Mouse (Mus musculus) spleen, postnatal 14 days (tissue): ENCODE data around the gene Fndc3a.

Experiments
- DNase-seq, 2 experiments: peaks; one replicate each; pipeline ENCODE4 v3.0.0; 2021 to 2022; ENCODE audit warnings: low spot score in 2 of 2

The Fndc3a gene

GRCm38 (mm10) chr14:72671911-72672310, 37.9 kb downstream of the Fndc3a start:
- no peak for DNase-seq

DNA sequence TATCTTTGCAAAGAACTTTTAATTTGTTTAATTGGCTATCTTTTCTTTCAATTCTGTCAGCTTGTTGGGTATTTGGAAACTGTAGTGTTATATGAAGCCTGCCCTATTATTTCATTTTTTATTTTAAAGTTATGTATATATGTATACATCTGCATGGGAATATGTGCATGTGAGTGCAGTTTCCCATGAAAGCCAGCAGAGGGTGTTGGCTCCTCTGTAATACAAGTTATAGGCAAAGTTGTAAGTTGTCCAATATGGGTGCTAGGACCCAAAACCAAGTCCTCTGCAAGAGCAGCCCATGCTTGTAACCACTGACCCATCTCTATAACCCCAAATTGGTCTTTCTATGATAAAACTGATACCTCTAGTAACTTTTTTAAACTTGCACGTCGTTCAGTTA, 38.8 kb downstream of the Fndc3a start:
- DNase-seq, result no peak

GRCm38 (mm10) chr14:72649268-72649667, 60.5 kb downstream of the Fndc3a start:
- DNase-seq, result no peak

- no peak for DNase-seq
These were observed 64.3 kb downstream of the Fndc3a start for GRCm38 (mm10) chr14:72645512-72645911.

DNA sequence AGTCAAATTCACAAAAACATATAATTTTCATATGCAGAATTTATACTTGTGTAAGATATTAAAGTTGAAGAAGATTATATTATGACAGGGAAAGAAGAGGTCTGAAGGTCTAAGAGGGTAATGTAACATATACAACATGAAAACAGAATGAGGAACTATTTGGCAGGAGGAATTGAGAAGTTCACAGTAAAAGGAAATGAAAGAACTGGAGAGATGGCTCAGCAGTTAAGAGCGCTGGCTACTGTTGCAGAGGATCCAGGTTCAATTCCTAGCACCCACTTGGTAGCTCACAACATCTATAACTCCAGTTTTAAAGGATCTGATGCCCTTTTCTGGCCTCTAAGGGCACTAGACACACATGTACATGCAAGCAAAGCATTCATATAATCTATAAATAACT, 65.2 kb downstream of the Fndc3a start:
- DNase-seq, result no peak

- DNase-seq, result no peak
These were observed 71.3 kb downstream of the Fndc3a start for GRCm38 (mm10) chr14:72638507-72638906.

DNA sequence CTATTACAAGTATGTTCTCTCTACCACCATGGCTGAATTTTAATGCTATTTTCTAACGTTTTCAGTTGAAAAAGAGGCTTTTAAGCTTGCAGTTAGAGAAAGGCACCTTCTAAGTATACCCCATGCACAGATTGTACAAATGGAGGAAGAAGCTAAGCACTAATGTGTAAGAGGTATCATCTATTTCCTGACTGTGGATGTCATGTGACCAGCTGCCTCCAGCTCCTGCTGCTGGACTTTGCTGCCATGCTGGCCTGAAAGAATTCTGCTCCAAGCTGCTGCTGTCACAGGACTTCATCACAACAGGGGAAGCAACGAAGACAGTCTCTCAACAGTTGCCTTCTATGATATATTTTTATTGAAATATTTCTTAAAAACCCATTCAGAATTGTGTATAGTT, 76.2 kb downstream of the Fndc3a start:
- no peak for DNase-seq

DNA sequence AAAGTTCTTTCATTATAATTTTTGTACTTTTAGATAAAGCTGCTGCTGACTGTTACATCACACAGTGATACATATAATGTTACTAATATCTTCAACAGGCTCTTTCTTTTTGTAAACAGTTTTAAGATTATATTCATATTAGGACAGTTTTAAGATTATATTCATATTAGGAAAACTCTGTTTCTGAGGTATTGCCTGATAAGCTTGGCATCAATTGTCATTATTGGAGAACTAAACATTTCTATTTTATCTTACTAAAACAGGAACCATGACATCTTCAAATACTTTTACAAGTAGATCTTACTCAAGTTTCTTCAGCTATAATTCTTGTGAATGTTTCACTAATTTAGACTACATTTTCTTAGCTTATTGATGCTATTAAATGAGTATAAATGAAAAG, 84.4 kb downstream of the Fndc3a start:
- no peak for DNase-seq

DNA sequence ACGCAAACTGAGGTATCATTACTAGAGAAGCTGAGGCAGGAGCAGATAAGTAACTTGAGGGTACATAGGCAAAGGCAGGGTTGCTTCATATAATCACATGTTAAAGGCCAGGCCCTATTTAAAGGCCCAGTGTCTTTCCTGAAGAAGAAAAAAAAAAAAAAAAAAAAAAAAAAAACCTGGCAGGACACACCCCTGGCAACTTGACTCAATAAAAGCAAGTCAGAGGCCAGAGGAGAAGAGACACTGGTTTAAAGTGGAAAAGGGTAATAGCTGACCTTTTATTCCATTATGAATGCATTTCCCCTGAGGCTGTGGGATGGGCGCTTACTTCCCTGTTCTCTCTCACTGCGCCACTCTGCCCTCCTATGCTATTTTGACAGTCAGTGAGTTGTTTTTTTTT, 105.7 kb downstream of the Fndc3a start:
- DNase-seq, result no peak

GRCm38 (mm10) chr14:72603194-72603521, 106.6 kb downstream of the Fndc3a start:
- DNase-seq, result no peak

- DNase-seq, result peak; percentile 45 to 50
These were observed 107.1 kb downstream of the Fndc3a start for GRCm38 (mm10) chr14:72602521-72603193.

- no peak for DNase-seq
These were observed 108.2 kb downstream of the Fndc3a start for GRCm38 (mm10) chr14:72601381-72602305.

DNA sequence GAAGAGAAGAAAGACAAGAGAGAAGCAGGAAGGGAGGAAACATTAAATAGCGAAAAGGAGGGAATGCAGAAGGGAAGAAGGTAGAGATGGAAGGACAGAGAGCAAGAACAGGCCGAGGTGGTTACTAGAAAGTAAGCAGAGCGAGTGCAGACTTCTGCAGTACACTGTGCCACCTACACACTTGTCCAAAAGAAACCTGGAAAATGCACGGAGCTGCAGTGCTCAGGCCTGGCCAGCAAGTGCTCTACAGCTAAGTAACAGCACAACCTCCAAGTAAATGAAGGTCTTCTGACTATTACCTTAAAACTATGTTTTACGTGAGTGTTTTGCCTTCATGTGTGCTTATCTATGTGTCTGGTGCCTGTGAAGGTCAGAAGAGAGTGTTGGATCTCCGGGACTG, 109.4 kb downstream of the Fndc3a start:
- DNase-seq, result no peak

- no peak for DNase-seq
These were observed 110.6 kb downstream of the Fndc3a start for GRCm38 (mm10) chr14:72598976-72599740.

DNA sequence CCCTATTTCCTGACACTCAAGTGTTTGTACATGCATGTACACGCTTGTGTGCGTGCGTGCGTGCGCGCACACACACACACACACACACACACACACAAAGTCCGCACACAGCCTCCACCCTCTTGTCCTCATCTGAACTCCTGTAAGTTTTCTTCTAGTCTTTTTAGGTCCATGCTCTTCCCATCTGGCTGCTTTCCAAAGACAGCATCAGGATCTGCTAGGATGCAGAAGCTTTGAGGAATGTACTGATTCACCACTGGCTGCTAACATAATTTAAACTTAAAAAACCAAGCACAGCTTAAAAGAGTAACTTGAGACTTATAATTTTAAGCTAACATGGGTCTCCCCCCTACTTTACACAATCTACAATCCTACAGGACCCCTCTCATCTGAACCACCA, 115.6 kb downstream of the Fndc3a start:
- DNase-seq, result no peak

DNA sequence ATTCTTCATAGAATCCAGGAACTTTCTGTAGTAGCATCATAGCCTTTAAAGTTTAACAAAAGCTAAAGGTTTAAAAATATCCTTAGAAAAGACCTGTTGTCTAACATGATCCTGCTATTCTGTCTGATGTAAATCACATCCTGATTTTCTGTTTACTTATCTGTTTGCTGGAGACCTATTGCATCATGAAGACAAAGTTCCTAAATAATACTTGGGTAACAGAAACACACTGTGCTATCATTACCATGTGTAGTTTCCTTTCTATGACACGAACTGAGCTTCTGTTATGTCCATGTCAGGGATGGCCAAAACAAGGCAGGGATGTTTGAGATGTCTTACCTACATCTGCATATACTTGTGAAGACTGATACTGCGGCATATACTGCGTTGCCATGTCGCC, 120.4 kb downstream of the Fndc3a start:
- no peak for DNase-seq

DNA sequence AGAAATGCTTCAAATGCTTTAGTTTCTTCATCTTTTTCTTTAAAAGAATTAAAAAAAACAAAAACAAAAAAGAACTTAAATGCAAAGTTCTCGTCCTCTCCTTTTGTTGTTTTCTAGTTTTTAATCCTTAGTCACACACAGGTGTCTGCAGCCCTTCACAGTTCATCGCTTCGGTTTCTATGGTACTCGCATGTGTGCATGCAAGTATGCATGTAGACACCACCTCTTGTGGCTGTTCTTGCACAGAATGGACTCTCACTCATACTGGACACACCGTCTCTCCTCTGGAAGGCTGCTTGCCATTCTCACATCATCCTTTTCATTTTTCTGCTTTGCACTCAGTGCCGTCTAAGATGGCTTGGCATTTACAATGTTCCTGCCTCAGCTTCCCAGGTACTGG, 126.8 kb downstream of the Fndc3a start:
- DNase-seq, result no peak

DNA sequence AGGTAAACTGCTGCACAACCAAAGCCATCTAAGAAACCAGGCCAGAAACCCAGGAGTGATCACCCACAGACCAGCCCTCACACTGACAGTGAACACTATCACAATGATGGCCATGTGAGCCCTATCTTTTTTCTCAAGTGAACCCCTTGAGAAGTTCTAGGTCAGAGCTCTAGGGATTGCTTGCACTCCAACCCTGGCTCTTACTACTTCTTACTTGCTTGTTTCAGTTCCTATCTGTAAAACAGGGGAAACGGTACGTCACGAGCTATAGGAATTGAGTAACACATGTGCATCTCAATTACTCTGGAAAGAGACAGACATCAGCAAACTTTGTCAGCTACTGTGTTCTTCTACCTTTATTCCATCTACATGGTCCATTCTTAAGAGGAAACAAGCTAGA, 128.8 kb downstream of the Fndc3a start:
- no peak for DNase-seq

DNA sequence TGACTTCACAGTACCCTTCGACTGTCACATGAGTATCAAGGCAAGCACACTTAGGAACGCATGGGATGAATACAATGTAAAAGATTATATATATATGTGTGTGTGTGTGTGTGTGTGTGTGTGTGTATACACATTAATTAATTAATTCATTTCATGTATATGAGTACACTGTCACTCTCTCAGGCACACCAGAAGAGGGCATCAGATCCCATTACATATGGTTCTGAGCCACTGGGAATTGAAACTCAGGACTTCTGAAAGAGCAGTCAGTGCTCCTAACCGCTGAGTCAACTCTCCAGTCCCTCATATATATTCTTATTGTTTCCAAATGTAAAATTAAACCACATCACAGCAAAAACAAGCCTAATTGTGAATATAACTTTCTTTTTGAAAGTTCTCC, 133.5 kb downstream of the Fndc3a start:
- no peak for DNase-seq

GRCm38 (mm10) chr14:72563941-72564340, 145.9 kb downstream of the Fndc3a start:
- DNase-seq, result no peak

GRCm38 (mm10) chr14:72558795-72559194, 151.0 kb downstream of the Fndc3a start:
- DNase-seq, result no peak

GRCm38 (mm10) chr14:72555846-72556245, 154.0 kb downstream of the Fndc3a start:
- DNase-seq, result no peak
